Mouse (Mus musculus) 416B (cell line): ENCODE results near the gene Sort1.

Experiments
- DNase-seq: peaks from one replicate; pipeline ENCODE4 v3.0.0; 2011; ENCODE audit warnings: low read depth

The Sort1 gene

GRCm38 (mm10) chr3:108327916-108328315 lies 44.0 kb downstream of the Sort1 start:
- DNase-seq: no peak

- no peak for DNase-seq
Measured at GRCm38 (mm10) chr3:108328441-108328841, 44.6 kb downstream of the Sort1 start.

- no peak for DNase-seq
Measured at GRCm38 (mm10) chr3:108330812-108331211, 46.9 kb downstream of the Sort1 start.

DNA sequence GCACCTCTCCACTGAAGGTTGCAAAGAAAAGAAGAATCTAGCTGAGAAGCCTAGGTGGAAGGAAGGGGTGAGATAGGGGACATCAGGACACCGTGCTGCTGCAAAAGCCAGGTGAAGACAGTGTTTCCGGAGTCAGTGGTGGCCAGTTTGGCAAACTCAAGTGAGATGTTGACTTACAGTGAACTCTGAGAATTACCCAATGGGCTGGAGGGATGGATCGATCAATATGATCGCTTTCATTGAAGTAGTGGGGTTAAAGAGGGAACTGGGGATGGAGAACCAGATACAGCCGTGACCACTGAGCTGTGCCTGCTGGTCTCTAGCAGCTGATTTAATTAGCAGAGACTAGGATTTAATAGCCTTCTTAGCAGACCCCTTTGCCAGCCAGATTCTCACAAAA lies 53.0 kb downstream of the Sort1 start:
- DNase-seq: no peak

DNA sequence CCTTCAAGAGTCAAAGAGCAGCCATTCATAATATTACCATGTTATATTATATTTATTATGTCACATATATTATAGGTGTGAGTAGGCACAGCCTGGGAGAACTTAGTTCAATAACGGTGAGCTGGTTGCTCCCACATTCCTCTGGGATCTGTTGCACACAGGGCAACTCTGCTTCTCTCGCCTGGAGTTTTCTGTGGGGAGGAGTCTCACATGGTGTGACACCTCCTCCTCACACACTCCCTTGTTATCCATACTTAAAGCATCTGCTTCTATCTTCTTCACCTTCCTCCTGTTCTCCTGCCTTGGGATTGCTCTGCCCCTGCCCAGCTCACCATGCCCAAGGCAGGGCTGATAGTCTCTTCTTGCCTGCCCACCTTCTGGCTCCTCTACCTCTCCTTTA lies 57.2 kb downstream of the Sort1 start:
- no peak for DNase-seq

GRCm38 (mm10) chr3:108342185-108342584 lies 58.3 kb downstream of the Sort1 start:
- DNase-seq: no peak

DNA sequence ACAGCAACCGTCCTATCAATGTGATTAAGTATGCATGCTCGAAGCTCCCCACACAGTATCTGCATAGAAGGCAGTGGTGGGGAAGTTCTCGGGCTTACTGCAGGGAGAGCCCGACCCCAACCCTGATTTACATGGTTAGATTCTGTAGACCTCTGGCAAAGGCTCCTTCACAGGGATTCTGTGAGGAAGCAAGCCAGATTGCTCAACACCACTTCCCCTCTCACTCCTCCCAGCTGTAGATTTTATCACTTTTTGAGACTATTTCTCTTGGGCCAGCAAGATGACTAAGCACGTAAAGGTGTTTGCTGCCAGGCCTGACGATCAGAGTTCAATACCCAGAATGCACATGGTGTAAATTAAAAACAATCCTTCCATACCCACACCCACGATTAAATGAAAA lies 62.0 kb downstream of the Sort1 start:
- DNase-seq: peak; percentile 81

DNA sequence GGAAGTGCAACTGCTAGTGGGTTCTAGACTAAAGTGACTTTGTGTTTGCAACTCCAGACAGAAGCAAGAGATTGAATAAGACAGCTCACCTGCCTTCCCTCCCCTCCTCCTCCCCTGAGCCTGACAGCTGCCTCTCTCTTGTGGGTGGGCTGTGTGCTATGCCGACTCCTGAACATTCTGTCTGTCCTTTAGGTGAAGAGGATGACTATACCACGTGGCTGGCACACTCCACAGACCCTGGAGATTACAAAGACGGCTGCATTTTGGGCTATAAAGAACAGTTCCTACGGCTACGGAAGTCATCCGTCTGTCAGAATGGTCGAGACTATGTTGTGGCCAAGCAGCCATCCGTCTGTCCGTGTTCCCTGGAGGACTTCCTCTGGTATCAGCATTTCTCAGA lies 64.5 kb downstream of the Sort1 start:
- DNase-seq: no peak

DNA sequence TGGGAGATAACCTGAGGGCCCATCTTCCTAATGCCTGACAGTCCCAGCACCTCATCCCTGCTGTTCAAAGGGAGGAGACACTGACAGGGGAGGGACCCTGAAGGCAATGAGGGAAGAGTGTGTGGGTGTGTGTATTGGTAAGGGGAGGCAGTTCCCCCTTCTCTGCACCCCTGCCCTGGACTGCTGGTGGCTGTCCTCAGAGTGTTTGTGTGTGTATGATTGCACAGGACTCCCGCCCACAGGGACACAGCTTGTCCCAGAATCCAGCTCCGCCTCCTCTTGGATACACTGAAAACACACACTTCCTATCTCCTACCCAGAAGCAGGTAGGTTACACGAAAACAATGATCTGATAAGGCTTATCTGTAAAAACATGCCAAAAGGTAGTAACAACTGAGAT lies 71.4 kb downstream of the Sort1 start:
- DNase-seq: no peak

DNA sequence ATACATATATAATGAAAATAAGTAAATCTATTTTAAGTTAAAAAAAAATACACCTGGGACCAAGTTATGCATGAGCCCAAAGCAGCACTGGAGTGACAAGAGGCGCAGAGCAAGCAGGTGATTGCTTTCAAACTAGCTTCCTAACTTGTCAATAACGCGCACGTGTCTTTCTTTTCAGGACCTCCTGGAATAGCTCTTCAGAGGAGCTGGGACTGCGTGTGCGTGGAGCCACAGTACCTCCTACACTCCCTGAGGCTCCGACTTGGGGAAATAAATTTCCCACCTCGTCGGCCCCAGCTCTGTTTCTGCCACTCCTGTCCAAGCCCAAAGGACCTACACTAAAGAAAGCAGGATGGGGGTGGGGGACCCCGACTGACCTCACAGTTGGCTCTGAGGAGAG lies 73.2 kb downstream of the Sort1 start:
- no peak for DNase-seq

DNA sequence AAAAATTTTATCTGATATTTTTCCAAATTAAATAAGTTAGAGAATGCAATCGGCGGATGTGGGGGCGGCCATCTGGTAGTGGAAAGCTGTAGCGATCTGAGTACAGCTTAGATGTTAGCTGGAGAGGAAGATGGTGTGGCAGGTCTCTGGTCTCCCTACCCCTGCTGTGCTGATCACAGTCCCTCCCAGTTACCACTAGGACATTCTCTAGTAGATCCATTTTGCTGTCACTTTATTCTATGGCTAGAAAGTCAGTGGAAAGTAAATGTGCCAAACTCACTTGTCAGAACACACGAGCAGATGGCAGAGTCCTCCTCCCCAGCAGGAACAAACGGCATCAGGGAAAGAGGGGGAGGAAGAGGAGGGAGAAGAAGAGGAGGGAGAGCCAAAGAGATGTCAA lies 74.6 kb downstream of the Sort1 start:
- no peak for DNase-seq

DNA sequence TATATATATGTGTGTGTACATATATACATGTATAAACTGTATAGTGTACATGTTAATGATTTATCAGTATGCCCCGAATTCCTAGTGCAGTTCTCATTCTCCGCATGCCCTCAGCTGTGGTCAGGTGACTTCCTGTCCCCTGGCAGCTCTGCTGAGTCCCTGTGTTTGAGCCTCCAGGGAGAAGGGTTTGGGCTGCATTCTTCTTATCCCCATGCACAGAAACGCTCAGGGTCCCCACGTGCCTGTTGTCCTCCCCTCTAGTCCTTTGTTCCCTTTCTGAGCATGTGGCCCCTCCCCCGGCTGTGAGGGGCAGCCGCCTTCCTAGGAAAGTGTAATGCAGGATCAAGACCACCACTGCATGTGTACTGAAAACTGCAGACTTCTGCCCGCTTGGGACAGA lies 77.0 kb downstream of the Sort1 start:
- no peak for DNase-seq

GRCm38 (mm10) chr3:108363626-108364025 lies 79.7 kb downstream of the Sort1 start:
- DNase-seq: no peak

- DNase-seq: no peak
Measured at GRCm38 (mm10) chr3:108364270-108364995, 80.6 kb downstream of the Sort1 start, which contains the start of gene Mybphl. TSS of gene Mybphl (plus strand) at chr3:108364911.

- DNase-seq: no peak
Measured at GRCm38 (mm10) chr3:108367173-108367572, 83.3 kb downstream of the Sort1 start.

DNA sequence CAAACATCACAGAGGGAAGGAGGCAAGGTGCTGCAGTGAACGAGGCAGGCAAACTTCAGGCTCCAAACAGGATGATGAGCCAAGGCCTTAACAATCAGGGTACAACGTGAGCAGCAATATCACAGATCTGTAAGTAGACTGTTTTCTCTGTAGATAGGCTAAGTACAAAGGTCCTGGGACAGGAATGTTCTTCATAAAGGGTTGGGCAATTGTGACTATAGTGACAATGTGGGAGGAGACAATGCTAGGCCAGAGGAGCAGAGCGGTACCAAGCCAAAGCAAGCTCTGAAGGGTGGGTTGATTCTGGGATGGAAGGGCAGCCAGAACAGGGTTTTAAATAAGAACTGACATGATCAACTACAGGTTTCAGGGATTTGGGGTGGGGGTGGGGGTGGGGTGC lies 83.9 kb downstream of the Sort1 start:
- DNase-seq: no peak

DNA sequence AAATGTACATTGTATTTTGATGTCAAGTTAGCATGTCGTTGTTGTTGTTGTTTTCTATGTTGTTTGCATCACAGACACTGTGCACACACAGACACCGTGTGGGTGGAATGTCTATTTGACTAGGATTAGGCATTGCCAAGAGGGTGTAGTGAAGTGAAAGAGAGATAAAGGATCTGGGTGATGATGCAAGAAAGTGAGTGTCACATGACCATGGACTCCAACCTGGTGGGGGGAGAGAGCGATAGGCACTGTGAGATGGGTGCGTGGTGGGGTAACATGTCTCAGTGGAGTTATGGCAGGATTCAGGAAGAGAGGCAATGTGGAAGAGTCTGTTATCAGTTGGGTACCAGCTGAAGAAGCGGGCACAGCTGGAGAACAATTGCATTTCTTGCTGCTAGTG lies 84.8 kb downstream of the Sort1 start:
- no peak for DNase-seq

DNA sequence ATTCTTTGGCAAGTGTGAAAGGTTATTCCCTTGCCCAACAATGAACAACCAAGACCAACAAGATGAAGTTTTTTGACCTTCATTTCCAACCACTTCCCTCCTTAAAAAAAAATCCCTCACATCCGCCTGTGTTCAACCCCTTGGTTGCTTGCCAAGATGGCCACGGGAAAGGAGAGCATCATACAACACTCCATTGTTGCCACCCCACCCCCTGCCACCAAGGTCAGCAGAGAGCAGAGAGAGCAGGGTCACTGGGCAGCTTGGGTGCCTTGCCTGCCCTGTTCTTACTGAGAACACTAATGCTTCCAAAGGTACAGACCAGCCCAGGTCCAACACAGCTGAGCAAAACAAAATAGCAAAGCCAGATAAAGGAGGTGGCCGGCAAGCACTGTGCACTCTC lies 88.4 kb downstream of the Sort1 start:
- peak; percentile 89 for DNase-seq

DNA sequence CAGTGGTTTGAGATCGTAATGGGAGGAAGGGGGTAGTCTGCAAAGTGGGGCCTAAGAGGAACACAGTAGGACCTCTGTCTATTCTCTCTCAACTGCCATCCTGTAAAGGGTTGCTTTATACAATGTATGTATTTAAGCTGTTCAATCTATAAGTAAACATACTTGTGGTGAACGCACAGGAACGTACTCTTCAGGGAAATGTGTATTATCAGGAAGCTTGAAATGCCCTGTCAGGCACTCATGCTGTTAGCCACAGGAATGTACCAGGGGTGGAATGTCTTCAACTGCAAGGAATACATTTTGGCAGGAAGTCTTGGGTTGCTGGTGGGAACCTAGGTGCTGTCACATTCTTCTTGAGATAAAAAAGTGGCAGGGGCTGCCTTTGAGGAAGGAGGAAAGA lies 88.8 kb downstream of the Sort1 start:
- no peak for DNase-seq

DNA sequence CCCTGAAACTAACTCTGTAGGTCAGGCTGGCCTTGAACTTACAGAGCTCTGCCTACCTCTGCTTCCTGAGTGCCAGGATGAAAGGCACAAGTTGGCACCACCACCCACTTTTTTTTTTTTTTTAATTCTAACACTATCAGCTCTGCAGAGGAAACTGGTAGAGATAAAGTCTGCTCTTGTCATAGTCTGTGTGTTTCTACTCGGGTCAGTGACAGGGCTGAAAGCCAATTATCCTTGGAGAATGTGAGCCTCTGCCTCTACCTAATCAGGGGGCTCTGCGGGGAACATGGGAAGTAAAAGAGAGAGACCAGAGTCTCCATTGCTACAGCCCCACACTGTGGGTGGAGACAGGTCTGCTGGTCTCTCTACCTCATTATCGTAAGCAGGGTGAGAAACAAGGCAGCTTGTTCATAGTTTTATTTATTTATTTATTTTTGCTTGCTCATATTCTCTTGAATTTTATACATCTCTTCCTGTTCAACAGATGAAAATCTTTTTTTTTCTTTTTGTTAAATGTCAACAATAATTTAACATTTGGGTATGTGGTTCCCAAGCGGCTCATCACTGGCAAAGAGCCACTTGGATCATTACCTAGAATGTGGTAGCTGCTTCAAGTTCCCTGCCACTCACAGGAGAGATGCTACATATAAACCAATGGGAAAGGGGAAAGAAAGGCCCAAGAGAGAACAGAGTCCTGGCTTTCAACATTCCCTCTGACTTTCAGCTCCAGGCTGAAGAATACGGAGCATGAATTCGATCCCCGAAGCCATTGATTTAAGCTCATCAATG lies 95.2 kb downstream of the Sort1 start:
- DNase-seq: peak; percentile 27

DNA sequence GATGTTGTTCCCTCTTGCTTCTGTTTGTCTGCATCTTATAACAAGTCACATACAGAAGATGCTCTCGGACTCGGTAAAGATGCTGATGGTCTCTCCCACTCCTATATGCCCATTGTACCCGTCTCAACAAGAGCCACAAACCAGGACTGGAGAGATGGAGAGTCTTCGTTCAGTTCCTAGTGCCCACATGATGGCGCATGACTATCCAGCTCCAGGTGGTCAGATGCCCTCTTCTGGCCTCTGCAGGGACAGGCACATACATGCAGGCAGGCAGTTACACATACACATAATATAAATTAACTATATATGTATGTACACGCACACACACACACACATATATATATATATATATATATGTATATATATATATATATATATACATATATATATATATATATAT lies 96.8 kb downstream of the Sort1 start:
- peak; percentile 84 for DNase-seq

- DNase-seq: peak; percentile 71
Measured at GRCm38 (mm10) chr3:108381945-108382875, 98.3 kb downstream of the Sort1 start.
